Mouse (Mus musculus) thymus, adult 2 months (tissue): Measurements from ENCODE around the gene Vegfa.

Source experiments
- CTCF ChIP-seq: fragments of 200-500 bp; IDR thresholded peaks from 2 replicates; pipeline ENCODE4 v1.5.1; 2012; ENCODE audit warnings: mild to moderate bottlenecking, control low read depth, low read length, moderate library complexity, borderline replicate concordance; ENCODE audit not compliant: control insufficient read depth, poor library complexity, insufficient read depth; ENCODE audit errors: extremely low read depth
- POLR2A ChIP-seq: fragments of 200-500 bp; IDR thresholded peaks from 2 replicates; pipeline ENCODE4 v1.6.1; 2012; ENCODE audit warnings: mild to moderate bottlenecking, low read length, control low read depth, moderate library complexity; ENCODE audit not compliant: control insufficient read depth, poor library complexity, insufficient read depth; ENCODE audit errors: extremely low read depth

- TF ChIP-seq POLR2A (no peak), CTCF (no peak)
Measured at GRCm38 (mm10) chr17:46004482-46004881, 27.7 kb downstream of the Vegfa start.
